Mouse (Mus musculus) C2C12 (cell line): Measurements from ENCODE around the gene Mark2. TPM values are rescaled to one million over a fixed set of nuclear protein-coding genes. Genes with fewer than 3 reads are reported as not detected.

Experiments used
- H3K27me3 ChIP-seq: one replicate; pipeline ENCODE4 v1.6.1; 2011; ENCODE audit not compliant: control insufficient read depth, insufficient read depth, insufficient read length
- H3K36me3 ChIP-seq: one replicate; pipeline ENCODE4 v1.6.1; 2011; ENCODE audit not compliant: control insufficient read depth, insufficient read depth
- H3K4me3 ChIP-seq: one replicate; pipeline ENCODE4 v1.5.1; 2011; ENCODE audit warnings: mild to moderate bottlenecking, control low read depth; ENCODE audit not compliant: poor library complexity, insufficient read depth, severe bottlenecking
- H3K79me2 ChIP-seq: one replicate; pipeline ENCODE4 v1.6.1; 2011; ENCODE audit not compliant: control insufficient read depth, insufficient read depth
- H3K79me3 ChIP-seq: one replicate; pipeline ENCODE4 v1.6.1; 2011; ENCODE audit warnings: low read depth, control low read depth
- H3ac ChIP-seq: one replicate; pipeline ENCODE3; 2011; ENCODE audit warnings: low read depth; ENCODE audit not compliant: control insufficient read depth, insufficient read length
- CEBPB ChIP-seq: IDR thresholded peaks from one replicate; pipeline ENCODE4 v1.6.1; 2011; ENCODE audit warnings: low read depth, mild to moderate bottlenecking, control low read depth, moderate library complexity
- CTCF ChIP-seq: IDR thresholded peaks from one replicate; pipeline ENCODE4 v1.5.1; 2011; ENCODE audit not compliant: control insufficient read depth, insufficient read depth, insufficient read length
- FOSL1 ChIP-seq: IDR thresholded peaks from one replicate; pipeline ENCODE4 v1.8.0; 2011; ENCODE audit warnings: mild to moderate bottlenecking, low read length; ENCODE audit not compliant: poor library complexity, insufficient read depth, severe bottlenecking
- MAX ChIP-seq: IDR thresholded peaks from one replicate; pipeline ENCODE4 v1.6.1; 2011; ENCODE audit warnings: mild to moderate bottlenecking, control low read depth
- MYOD1 ChIP-seq: IDR thresholded peaks from one replicate; pipeline ENCODE4 v1.6.1; 2011; ENCODE audit warnings: low read depth; ENCODE audit not compliant: control insufficient read depth, insufficient read length
- MYOG ChIP-seq: IDR thresholded peaks from one replicate; pipeline ENCODE4 v1.6.1; 2011; ENCODE audit not compliant: control insufficient read depth, insufficient read length; ENCODE audit errors: extremely low read depth
- USF1 ChIP-seq: IDR thresholded peaks from one replicate; pipeline ENCODE4 v1.6.1; 2011; ENCODE audit warnings: low read depth, mild to moderate bottlenecking, control low read depth, moderate library complexity
- polyA plus RNA-seq: library from polyadenylated mRNA; unstranded; fragments of >200 nt; fragmentation: generic; extraction: Trizol; gene quantifications from one replicate; pipeline ENCODE4 v1.2.1, GENCODE M21; 2012; ENCODE audit warnings: missing spikeins

The Mark2 gene
- polyA plus RNA-seq, 1 experiment, result 27.2 TPM

DNA sequence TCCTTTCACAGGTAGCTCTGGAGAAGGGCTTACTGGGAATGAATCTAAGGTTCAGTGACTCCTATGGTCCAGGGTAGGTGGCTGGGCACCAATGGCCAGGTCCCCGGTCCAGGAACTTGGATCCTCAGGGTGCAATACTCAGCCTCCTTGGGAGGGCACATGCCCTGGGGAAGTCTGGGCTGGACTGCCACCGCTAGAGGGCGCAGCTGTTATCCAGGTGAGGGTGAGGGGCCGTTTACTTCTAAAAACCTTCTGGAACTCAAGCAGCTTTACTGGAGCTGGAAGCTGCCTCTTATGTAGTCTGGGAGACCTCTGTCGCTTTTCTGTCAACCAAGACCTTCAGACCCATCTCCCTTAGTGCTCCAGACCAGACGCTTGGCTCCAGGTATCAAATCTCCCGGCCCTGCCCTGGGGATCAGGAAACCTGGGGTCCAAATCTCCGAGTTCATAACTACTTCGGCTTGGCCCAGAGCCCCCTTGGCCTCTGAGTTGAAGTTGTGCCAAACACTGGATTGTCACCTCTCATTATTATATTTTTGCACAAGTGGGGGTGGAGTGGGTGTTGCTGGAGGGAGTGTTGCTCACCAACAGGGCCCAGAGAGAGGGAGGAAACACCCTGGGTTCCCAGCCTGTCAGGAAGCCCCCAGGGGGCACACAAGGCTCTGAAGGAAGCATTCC lies 77.4 kb downstream of the Mark2 start:
- TF ChIP-seq MAX (no peak), CTCF (peak; percentile 86)
- no peak overlapping the region for H3ac ChIP-seq
- H3K79me3 ChIP-seq, result peaks cover 1% of the 10 kb centered on the region
- H3K27me3 ChIP-seq, result no peaks in the 10 kb centered on the region
- no peak overlapping the region for H3K4me3 ChIP-seq
- H3K79me2 ChIP-seq, result peaks cover 7% of the 10 kb centered on the region
- H3K36me3 ChIP-seq, result no peaks in the 10 kb centered on the region

DNA sequence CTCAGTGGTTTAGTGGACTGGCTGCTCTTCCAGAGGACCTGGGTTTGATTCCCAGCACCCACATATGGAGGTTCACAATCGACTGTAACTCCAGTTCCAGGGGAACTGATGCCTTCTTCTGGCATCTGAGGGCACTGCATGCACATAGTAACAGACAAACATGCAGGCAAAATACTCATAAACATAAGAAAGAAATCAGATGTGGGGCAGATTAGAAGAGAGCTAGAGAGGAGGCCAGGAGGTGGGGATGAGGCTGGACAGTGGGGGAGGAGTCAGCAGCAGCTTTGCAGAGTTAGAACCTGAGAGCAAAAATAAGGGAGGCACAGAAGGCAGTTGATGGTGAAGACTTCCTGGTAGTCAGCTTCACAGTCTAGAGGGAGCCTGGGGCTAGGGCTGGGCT lies 79.1 kb downstream of the Mark2 start:
- H3ac ChIP-seq, result no peak overlapping the region
- no peak overlapping the region for H3K4me3 ChIP-seq
- TF ChIP-seq MYOD1 (no peak), CEBPB (no peak)
- H3K79me2 ChIP-seq, result no peaks in the 10 kb centered on the region
- H3K79me3 ChIP-seq, result no peaks in the 10 kb centered on the region
- H3K36me3 ChIP-seq, result no peaks in the 10 kb centered on the region
- H3K27me3 ChIP-seq, result no peaks in the 10 kb centered on the region

DNA sequence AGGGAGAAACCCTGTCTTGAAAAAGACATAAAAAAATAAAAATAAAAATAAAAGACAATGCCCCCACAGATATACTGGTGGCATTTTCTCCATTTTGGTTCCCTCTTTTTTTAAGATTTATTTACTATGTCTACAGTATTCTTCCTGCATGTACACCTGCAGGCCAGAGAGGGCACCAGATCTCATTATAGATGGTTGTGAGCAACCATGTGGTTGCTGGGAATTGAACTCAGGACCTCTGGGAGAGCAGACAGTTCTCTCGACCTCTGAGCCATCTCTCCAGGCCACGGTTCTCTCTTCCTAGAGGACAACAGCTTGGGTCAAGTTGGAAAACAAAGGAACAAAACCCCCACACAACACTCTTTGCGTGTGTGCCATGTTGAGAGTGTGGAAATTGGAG lies 79.7 kb downstream of the Mark2 start:
- Histone ChIP-seq H3ac (no peak overlapping the region), H3K36me3 (no peaks in the 10 kb centered on the region), H3K79me3 (no peaks in the 10 kb centered on the region), H3K4me3 (no peak overlapping the region), H3K27me3 (no peaks in the 10 kb centered on the region), H3K79me2 (no peaks in the 10 kb centered on the region)
- TF ChIP-seq CEBPB, result no peak
- no peak for TF ChIP-seq FOSL1
- no peak for TF ChIP-seq MYOG
- TF ChIP-seq MYOD1, result no peak
- no peak for TF ChIP-seq USF1
- TF ChIP-seq MAX, result no peak
- TF ChIP-seq CTCF, result no peak

- H3ac ChIP-seq, result no peak overlapping the region
Measured at GRCm38 (mm10) chr19:7261476-7261875, 80.2 kb downstream of the Mark2 start.

DNA sequence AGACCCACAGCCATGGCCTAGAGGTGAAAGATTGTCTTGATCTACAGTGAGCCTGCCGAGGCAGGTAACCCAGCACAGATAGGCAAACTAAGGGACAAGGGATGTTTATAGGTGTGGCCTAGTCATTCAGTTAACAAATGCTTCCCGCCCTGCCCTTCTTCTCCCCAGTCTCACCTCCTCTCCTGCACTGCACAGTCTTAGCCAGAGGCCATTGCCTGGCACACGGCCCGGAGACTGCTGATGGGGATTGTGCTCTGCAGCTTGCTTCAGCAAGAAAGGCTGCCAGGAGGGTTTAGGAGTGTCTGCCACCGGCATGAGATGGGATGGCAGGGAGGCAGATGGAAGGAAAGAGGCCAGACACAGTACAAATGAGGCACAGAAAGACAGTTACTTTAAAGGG lies 83.8 kb downstream of the Mark2 start:
- Histone ChIP-seq H3K27me3 (no peaks in the 10 kb centered on the region), H3ac (no peak overlapping the region), H3K79me3 (no peaks in the 10 kb centered on the region), H3K79me2 (no peaks in the 10 kb centered on the region), H3K4me3 (no peak overlapping the region), H3K36me3 (no peaks in the 10 kb centered on the region)
- TF ChIP-seq CTCF (no peak), USF1 (no peak), MYOD1 (no peak), FOSL1 (no peak), CEBPB (no peak), MAX (no peak), MYOG (no peak)

More at GRCm38 (mm10) chr19:7261476-7261875, 80.2 kb downstream of the Mark2 start:
- H3K27me3 ChIP-seq, result no peaks in the 10 kb centered on the region
- H3K79me3 ChIP-seq, result no peaks in the 10 kb centered on the region
- H3K4me3 ChIP-seq, result no peak overlapping the region
- no peaks in the 10 kb centered on the region for H3K36me3 ChIP-seq
- TF ChIP-seq MYOD1 (no peak), MYOG (no peak), CEBPB (no peak), MAX (no peak), USF1 (no peak), FOSL1 (no peak), CTCF (no peak)
- H3K79me2 ChIP-seq, result no peaks in the 10 kb centered on the region

DNA sequence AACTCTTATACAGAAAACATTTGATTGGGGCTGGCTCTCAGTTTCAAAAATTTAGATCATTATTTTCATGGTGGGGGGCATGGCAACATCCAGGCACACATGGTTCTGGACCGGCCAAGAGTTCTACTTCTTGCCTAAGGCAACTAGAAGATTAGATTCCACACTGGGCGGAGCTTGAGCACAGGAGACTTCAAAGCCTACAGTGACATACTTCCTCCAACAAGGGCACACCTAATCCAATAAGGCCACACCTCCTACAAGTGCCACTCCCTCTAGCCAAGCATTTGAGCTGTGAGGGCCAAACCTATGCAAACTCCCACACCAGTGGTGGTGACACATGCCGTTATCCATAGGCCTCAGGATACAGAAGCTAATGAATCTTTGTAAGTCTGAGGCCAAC lies 95.6 kb downstream of the Mark2 start:
- Histone ChIP-seq H3K4me3 (no peak overlapping the region), H3K79me3 (no peaks in the 10 kb centered on the region), H3K27me3 (no peaks in the 10 kb centered on the region), H3ac (no peak overlapping the region), H3K79me2 (no peaks in the 10 kb centered on the region), H3K36me3 (no peaks in the 10 kb centered on the region)
- TF ChIP-seq MYOG (no peak), FOSL1 (no peak), CTCF (no peak), MAX (no peak), CEBPB (no peak), MYOD1 (no peak), USF1 (no peak)
